Mouse (Mus musculus) brain, embryonic 18.5 days (tissue): ENCODE data around the gene Fiz1.
"Not testable (repeated sequence)": the region's sequence is repeated elsewhere in the genome, so short reads cannot be mapped to it uniquely, and the experiment has no call there.

Experiments used
- DNase-seq: peaks from one replicate; pipeline ENCODE4 v3.0.0-alpha.2; 2012; ENCODE audit warnings: low read depth, low spot score

The Fiz1 gene

GRCm38 (mm10) chr7:5002876-5003275, 11.6 kb downstream of the Fiz1 start:
- DNase-seq, result not testable (repeated sequence)

- DNase-seq, result no peak
Observed at GRCm38 (mm10) chr7:4999876-5000275, 14.6 kb downstream of the Fiz1 start.

- no peak for DNase-seq
Observed at GRCm38 (mm10) chr7:4996934-4997333, 17.6 kb downstream of the Fiz1 start.

GRCm38 (mm10) chr7:4996003-4996895, 18.2 kb downstream of the Fiz1 start, which contains the start of gene Zfp579:
TSS of gene Zfp579 (minus strand) at chr7:4996158.
- DNase-seq, result peak; percentile 85

GRCm38 (mm10) chr7:4995268-4996002, 19.1 kb downstream of the Fiz1 start:
- DNase-seq, result peak; percentile 8

GRCm38 (mm10) chr7:4993999-4994788, 20.3 kb downstream of the Fiz1 start:
- DNase-seq, result no peak

- no peak for DNase-seq
Observed at GRCm38 (mm10) chr7:4993347-4993998, 21.0 kb downstream of the Fiz1 start.

- no peak for DNase-seq
Observed at GRCm38 (mm10) chr7:4988250-4988649, 26.2 kb downstream of the Fiz1 start.

- no peak for DNase-seq
Observed at GRCm38 (mm10) chr7:4976832-4977231, 37.7 kb downstream of the Fiz1 start.

GRCm38 (mm10) chr7:4975455-4975854, 39.0 kb downstream of the Fiz1 start:
- DNase-seq, result no peak

- DNase-seq, result no peak
Observed at GRCm38 (mm10) chr7:4972321-4973047, 42.0 kb downstream of the Fiz1 start.

- DNase-seq, result no peak
Observed at GRCm38 (mm10) chr7:4971710-4972109, 42.8 kb downstream of the Fiz1 start.

GRCm38 (mm10) chr7:4971068-4971467, 43.4 kb downstream of the Fiz1 start, which contains the start of gene Sbk3:
TSS of gene Sbk3 (minus strand) at chr7:4971168.
- no peak for DNase-seq

- DNase-seq, result no peak
Observed at GRCm38 (mm10) chr7:4964988-4965387, 49.5 kb downstream of the Fiz1 start.

GRCm38 (mm10) chr7:4964272-4964671, 50.2 kb downstream of the Fiz1 start, which contains the start of gene Sbk2:
TSS of gene Sbk2 (minus strand) at chr7:4964406.
- DNase-seq, result peak; percentile 12

- no peak for DNase-seq
Observed at GRCm38 (mm10) chr7:4963527-4963926, 51.0 kb downstream of the Fiz1 start.

GRCm38 (mm10) chr7:4957361-4957760, 57.1 kb downstream of the Fiz1 start:
- DNase-seq, result no peak
